Mouse (Mus musculus) urinary bladder, postnatal 10 days (tissue): ENCODE data around the gene Defa32.
"Not testable (repeated sequence)": the region's sequence is repeated elsewhere in the genome, so short reads cannot be mapped to it uniquely, and the experiment has no call there.

ENCODE experiments used
- DNase-seq: peaks from one replicate; pipeline ENCODE4 v3.0.0; 2022; ENCODE audit warnings: low spot score

Defa32 gene

DNA sequence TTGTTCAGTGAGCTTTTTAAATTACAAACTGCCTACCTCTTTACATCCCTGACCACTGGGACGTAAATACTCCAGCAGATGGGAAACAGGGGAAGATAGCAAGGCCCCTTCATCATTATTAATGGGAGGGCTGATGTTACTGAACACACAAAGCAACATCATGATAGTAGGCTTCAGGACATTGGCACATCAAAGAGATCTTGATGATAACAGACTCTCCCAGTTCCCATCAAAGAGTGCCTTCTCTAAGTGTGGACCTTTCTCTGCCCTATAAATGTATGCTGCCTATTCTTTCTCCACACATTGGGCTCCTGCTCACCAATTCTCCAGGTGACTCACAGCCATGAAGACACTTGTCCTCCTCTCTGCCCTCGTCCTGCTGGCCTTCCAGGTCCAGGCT lies at the start of gene Defa32:
Gene Defa32, plus strand, starts transcription at position 301 of the 400 bp plus-strand sequence.
- DNase-seq: not testable (repeated sequence)

DNA sequence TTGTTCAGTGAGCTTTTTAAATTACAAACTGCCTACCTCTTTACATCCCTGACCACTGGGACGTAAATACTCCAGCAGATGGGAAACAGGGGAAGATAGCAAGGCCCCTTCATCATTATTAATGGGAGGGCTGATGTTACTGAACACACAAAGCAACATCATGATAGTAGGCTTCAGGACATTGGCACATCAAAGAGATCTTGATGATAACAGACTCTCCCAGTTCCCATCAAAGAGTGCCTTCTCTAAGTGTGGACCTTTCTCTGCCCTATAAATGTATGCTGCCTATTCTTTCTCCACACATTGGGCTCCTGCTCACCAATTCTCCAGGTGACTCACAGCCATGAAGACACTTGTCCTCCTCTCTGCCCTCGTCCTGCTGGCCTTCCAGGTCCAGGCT lies 19.9 kb upstream of the Defa32 start, which contains the start of gene Defa20:
Gene Defa20, plus strand, starts transcription at position 301 of the 400 bp plus-strand sequence.
- not testable (repeated sequence) for DNase-seq

DNA sequence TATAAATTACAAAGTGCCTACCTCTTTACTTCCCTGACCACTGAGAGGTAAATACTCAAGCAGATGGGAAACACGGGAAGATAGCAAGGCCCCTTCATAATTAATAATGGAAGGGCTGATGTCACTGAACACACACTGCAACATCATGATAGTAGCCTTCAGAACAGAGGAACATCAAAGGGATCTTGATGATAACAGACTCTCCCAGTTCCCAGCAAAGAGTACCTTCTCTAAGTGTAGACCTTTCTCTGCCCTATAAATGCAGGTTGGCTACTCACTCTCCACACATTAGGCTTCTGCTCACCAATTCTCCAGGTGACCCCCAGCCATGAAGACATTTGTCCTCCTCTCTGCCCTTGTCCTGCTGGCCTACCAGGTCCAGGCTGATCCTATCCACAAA lies 36.3 kb downstream of the Defa32 start, which contains the start of gene Defa37:
Gene Defa37, plus strand, starts transcription at position 301 of the 400 bp plus-strand sequence.
- DNase-seq: not testable (repeated sequence)
